Mouse (Mus musculus) megakaryocyte, embryonic 14.5 days (primary cell): ENCODE results near the gene Spcs2.

Source experiments
- FLI1 ChIP-seq: IDR thresholded peaks from 2 replicates; pipeline ENCODE4 v1.6.1; 2012; ENCODE audit warnings: low read length, inconsistent platforms, mixed read lengths
- GATA1 ChIP-seq: IDR thresholded peaks from 3 replicates; pipeline ENCODE4 v1.6.1; 2012; ENCODE audit warnings: mixed read lengths, low read length, inconsistent platforms, borderline replicate concordance

DNA sequence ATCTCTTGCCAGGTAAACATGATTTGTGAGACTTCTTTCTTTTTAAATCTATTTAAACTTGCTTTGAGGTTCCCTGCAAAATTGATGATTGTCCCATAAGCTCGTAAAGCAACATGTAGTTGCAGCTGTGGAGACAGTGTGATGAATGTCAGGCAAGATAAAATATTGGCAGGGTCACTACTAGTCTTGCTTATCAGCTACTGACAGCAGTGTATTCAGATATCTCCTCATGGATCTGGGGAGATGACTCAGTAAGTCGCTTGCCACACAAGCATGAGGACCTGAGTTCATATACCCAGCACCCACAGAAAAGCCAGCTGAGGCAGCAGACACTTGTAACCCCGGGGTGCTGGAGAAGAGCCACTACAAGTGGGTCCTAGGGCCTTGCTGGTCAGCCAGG, 44.2 kb upstream of the Spcs2 start:
- TF ChIP-seq GATA1 (no peak), FLI1 (no peak)
